Mouse (Mus musculus) lung, embryonic 16.5 days (tissue): ENCODE results near the gene Slc28a1. TPM values are rescaled to one million over a fixed set of nuclear protein-coding genes. Genes with fewer than 3 reads are reported as not detected.
"Not testable (repeated sequence)": the region's sequence is repeated elsewhere in the genome, so short reads cannot be mapped to it uniquely, and the experiment has no call there.

ENCODE experiments used
- ATAC-seq: fragments of 200-750 bp; cut with Nextera tagmentation; 2 replicates; pipeline ENCODE4 v1.8.0; 2017; ENCODE audit warnings: low read depth, mild to moderate bottlenecking, moderate library complexity
- H3K27ac ChIP-seq: fragments of 300-500 bp; sonication (generic); 2 replicates; pipeline ENCODE4 v1.5.1; 2014; ENCODE audit warnings: mild to moderate bottlenecking, control low read depth, low read length
- H3K27me3 ChIP-seq: fragments of 300-500 bp; sonication (generic); 2 replicates; pipeline ENCODE4 v1.6.1; 2014; ENCODE audit warnings: low read depth, low read length, mixed read lengths; ENCODE audit not compliant: control insufficient read depth, insufficient read depth
- H3K36me3 ChIP-seq: fragments of 300-500 bp; sonication (generic); 2 replicates; pipeline ENCODE4 v1.6.1; 2014; ENCODE audit warnings: low read length; ENCODE audit not compliant: control insufficient read depth, insufficient read depth
- H3K4me1 ChIP-seq: fragments of 300-500 bp; sonication (generic); replicated peaks from 2 replicates; pipeline ENCODE4 v1.6.1; 2014; ENCODE audit warnings: low read length, mixed read lengths; ENCODE audit not compliant: control insufficient read depth, insufficient read depth
- H3K4me2 ChIP-seq: fragments of 300-500 bp; sonication (generic); 2 replicates; pipeline ENCODE4 v1.6.1; 2014; ENCODE audit warnings: low read depth, low read length, control low read depth
- H3K4me3 ChIP-seq: fragments of 300-500 bp; sonication (generic); 2 replicates; pipeline ENCODE4 v1.5.1; 2014; ENCODE audit warnings: mild to moderate bottlenecking, low read length, control low read depth
- H3K9ac ChIP-seq: fragments of 300-500 bp; sonication (generic); 2 replicates; pipeline ENCODE4 v1.6.1; 2014; ENCODE audit warnings: low read length, control low read depth
- H3K9me3 ChIP-seq: fragments of 300-500 bp; sonication (generic); 2 replicates; pipeline ENCODE4 v1.6.1; 2016; ENCODE audit warnings: low read length; ENCODE audit not compliant: control insufficient read depth
- WGBS: fragments of 180-500 bp; shearing (Covaris S2); extraction: QIAGEN DNeasy Blood & Tissue Kit; methylation state at CpG from one replicate; pipeline ENCODE4 v1.1.7; 2014; 5-methylcytosine and 5-hydroxymethylcytosine counted together
- polyA plus RNA-seq: library from polyadenylated mRNA; unstranded; fragments of >200 nt; fragmentation: Nextera tagmentation; extraction: Ambion mirVana; gene quantifications from 2 replicates; pipeline ENCODE4 v1.2.1, GENCODE M21; 2015

Slc28a1 gene
- polyA plus RNA-seq, 1 experiment from 2014 or later = not detected

- Histone ChIP-seq H3K36me3 (no peaks in the 10 kb centered on the region), H3K4me3 (no peak overlapping the region), H3K9ac (no peak overlapping the region), H3K4me1 (no peaks in the 10 kb centered on the region), H3K27ac (no peak overlapping the region), H3K4me2 (no peak overlapping the region), H3K9me3 (peaks cover 3% of the 10 kb centered on the region; the same call in 1 of the 2 replicates), H3K27me3 (no peaks in the 10 kb centered on the region)
- WGBS = 93% methylated on average over 10 of the region's 10 CpGs
- ATAC-seq = no peak
These were observed 37.7 kb downstream of the Slc28a1 start for GRCm38 (mm10) chr7:81152306-81152705.

- WGBS = 70% methylated on average over 7 of the region's 7 CpGs
- no peak overlapping the region for H3K9ac ChIP-seq
- no peaks in the 10 kb centered on the region for H3K27me3 ChIP-seq
- no peak overlapping the region for H3K4me2 ChIP-seq
- H3K4me1 ChIP-seq = no peaks in the 10 kb centered on the region
- H3K4me3 ChIP-seq = no peak overlapping the region
- H3K36me3 ChIP-seq = no peaks in the 10 kb centered on the region
- no peak overlapping the region for H3K27ac ChIP-seq
- peaks cover 3% of the 10 kb centered on the region; the same call in 1 of the 2 replicates for H3K9me3 ChIP-seq
- ATAC-seq = no peak
These were observed 38.2 kb downstream of the Slc28a1 start for GRCm38 (mm10) chr7:81152826-81153225.

DNA sequence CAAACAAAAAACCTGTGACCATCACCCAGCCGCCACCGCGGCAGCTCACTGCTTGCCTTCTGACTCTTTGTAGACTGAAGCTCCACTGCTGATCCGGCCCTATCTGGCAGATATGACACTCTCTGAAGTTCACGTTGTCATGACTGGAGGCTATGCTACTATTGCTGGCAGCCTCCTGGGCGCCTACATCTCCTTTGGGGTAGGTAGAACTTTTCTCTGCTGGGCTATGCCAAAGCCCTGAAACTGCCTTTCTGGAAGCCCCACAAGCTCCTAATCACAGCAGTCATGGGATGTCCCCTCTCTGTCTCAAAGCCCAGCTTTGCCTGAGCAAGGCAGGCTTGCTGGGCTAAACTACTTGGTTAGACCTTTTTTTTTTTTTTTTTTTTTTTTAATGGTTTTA, 38.7 kb downstream of the Slc28a1 start:
- no peaks in the 10 kb centered on the region for H3K27me3 ChIP-seq
- no peak overlapping the region for H3K27ac ChIP-seq
- no peak overlapping the region for H3K4me2 ChIP-seq
- WGBS = 75% methylated on average over 6 of the region's 6 CpGs
- no peak overlapping the region for H3K9ac ChIP-seq
- ATAC-seq = no peak
- H3K4me3 ChIP-seq = no peak overlapping the region
- peaks cover 3% of the 10 kb centered on the region; the same call in 1 of the 2 replicates for H3K9me3 ChIP-seq
- H3K36me3 ChIP-seq = no peaks in the 10 kb centered on the region
- no peaks in the 10 kb centered on the region for H3K4me1 ChIP-seq

GRCm38 (mm10) chr7:81154244-81154643, 39.6 kb downstream of the Slc28a1 start:
- not testable (repeated sequence) for H3K36me3 ChIP-seq, ATAC-seq, H3K4me2 ChIP-seq, H3K9me3 ChIP-seq, H3K27me3 ChIP-seq, H3K4me1 ChIP-seq, H3K27ac ChIP-seq, H3K9ac ChIP-seq, H3K4me3 ChIP-seq

DNA sequence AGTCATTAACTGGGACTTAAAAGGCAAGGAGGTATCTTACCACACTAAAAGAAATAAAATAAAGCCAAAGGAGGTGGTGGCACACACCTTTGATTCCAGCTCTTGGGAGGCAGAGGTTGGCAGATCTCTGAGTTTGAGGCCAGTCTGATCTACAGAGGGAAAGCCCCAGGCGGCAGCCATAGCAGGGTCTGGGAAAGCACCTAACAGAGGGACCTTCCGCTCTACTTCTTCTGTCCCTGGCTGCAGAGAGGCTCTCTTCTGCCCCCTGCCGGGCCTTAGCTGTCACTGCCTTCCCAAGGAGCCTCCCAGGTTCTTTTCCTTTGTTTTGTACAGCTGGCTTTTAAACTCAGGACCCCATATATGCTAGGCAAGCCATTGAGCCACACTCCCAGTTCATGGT, 40.4 kb downstream of the Slc28a1 start:
- Histone ChIP-seq H3K4me2 (no peak overlapping the region), H3K9ac (no peak overlapping the region), H3K4me1 (no peaks in the 10 kb centered on the region), H3K4me3 (no peak overlapping the region), H3K36me3 (no peaks in the 10 kb centered on the region), H3K9me3 (peaks cover 3% of the 10 kb centered on the region; the same call in 1 of the 2 replicates), H3K27ac (no peak overlapping the region), H3K27me3 (no peaks in the 10 kb centered on the region)
- peak; percentile 87 for ATAC-seq
- 0% methylated on average over 3 of the region's 3 CpGs for WGBS

DNA sequence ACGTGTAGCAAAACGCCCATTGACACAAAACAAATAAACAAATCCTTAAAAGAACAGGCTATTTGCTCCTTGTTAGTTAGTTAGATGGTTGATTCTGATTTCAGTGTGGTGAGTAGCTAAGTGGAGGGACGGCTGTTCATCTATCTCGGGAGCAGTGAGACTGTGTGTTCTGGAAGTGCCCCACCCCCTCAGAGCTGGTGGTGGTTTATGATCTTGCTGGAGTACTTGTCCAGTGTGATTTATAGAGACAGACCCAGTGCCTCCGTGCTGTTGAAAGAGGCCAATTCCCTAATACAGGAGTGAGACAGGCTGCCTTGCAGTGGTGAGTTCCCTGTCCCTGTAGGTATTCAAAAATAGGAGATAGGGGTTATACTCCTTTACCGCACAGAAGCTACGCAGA, 44.3 kb downstream of the Slc28a1 start:
- H3K9me3 ChIP-seq = no peaks in the 10 kb centered on the region
- H3K4me3 ChIP-seq = no peak overlapping the region
- no peaks in the 10 kb centered on the region for H3K27me3 ChIP-seq
- H3K4me1 ChIP-seq = no peaks in the 10 kb centered on the region
- WGBS = 35% methylated on average over 7 of the region's 7 CpGs
- no peak for ATAC-seq
- no peaks in the 10 kb centered on the region for H3K36me3 ChIP-seq
- H3K4me2 ChIP-seq = no peak overlapping the region
- no peak overlapping the region for H3K9ac ChIP-seq
- H3K27ac ChIP-seq = no peak overlapping the region

DNA sequence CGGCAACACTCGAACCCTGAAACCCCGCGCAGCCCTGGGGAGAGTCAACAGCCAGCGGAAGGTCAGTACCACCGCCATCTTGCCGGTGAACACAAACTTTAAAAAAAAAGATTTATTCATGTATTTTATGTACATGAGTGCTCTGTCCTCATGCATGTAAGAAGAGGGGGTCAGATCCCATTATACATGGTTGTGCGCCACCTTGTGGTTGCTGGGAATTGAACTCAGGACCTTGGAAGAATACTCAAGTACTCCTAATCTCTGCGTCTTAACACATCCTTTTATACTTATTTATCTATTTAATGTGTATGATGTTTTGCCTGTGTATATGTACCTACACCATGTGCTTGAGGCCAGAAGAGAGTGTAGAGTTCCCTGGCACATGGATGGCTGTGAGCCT, 47.1 kb downstream of the Slc28a1 start:
- Histone ChIP-seq H3K9me3 (no peaks in the 10 kb centered on the region), H3K36me3 (no peaks in the 10 kb centered on the region), H3K4me2 (no peak overlapping the region), H3K4me3 (no peak overlapping the region), H3K4me1 (no peaks in the 10 kb centered on the region), H3K27ac (no peak overlapping the region), H3K27me3 (no peaks in the 10 kb centered on the region), H3K9ac (no peak overlapping the region)
- no peak; the same call in 1 of the 2 replicates for ATAC-seq
- WGBS = 70% methylated on average over 9 of the region's 9 CpGs

DNA sequence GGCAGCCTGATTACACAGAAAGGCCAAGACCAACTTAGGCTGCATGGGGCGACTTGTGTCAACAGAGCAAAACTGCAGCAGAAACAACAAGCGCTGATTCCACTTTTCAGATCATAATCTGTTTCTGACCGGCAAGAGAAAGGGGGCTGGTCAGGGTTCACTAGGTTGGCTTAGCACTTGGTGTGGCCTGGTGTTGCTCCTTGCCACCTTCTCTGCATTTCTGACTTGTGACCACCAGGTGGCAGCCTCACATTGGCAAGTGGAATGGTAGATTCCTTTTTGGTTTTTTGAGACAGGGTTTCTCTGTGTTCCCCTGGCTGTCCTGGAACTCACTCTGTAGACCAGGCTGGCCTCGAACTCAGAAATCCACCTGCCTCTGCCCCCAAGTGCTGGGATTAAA, 47.7 kb downstream of the Slc28a1 start:
- peak; percentile 64; the same call in 1 of the 2 replicates for ATAC-seq
- H3K9me3 ChIP-seq = no peaks in the 10 kb centered on the region
- H3K27me3 ChIP-seq = no peaks in the 10 kb centered on the region
- WGBS = 23% methylated on average over 4 of the region's 4 CpGs
- no peaks in the 10 kb centered on the region for H3K36me3 ChIP-seq
- no peak overlapping the region; the same call in 1 of the 2 replicates for H3K9ac ChIP-seq
- H3K4me2 ChIP-seq = no peak overlapping the region
- H3K4me3 ChIP-seq = no peak overlapping the region
- H3K4me1 ChIP-seq = no peaks in the 10 kb centered on the region
- H3K27ac ChIP-seq = no peak overlapping the region

GRCm38 (mm10) chr7:81164411-81164810, 49.8 kb downstream of the Slc28a1 start:
- H3K9ac ChIP-seq = no peak overlapping the region
- H3K27ac ChIP-seq = no peak overlapping the region
- no peaks in the 10 kb centered on the region for H3K36me3 ChIP-seq
- ATAC-seq = no peak
- no peak overlapping the region for H3K4me2 ChIP-seq
- H3K4me3 ChIP-seq = no peak overlapping the region
- 72% methylated on average over 7 of the region's 7 CpGs for WGBS
- no peaks in the 10 kb centered on the region for H3K4me1 ChIP-seq
- no peaks in the 10 kb centered on the region for H3K9me3 ChIP-seq
- no peaks in the 10 kb centered on the region for H3K27me3 ChIP-seq

DNA sequence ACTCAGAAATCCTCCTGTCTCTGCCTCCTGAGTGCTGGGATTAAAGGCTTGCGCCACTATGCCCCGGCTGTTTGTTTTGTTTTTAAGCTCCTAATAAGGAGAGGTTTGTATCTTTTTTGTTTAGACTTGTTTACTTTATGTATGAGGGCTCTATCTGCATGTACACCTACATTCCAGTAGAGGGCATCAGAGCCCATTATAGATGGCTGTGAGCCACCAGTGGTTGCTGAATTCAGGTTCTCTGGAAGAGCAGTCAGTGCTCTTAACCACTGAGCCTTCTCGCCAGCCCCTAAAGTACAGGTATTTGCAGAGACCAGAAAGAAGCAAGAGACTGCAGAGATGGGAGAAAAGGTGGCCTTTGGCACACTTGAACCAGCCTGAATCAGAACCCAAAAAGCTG, 52.5 kb downstream of the Slc28a1 start:
- 0 out of 2 replicates have a peak, but pooled peaks have one; percentile 54 for ATAC-seq
- Histone ChIP-seq H3K9me3 (no peaks in the 10 kb centered on the region), H3K4me1 (no peaks in the 10 kb centered on the region), H3K4me2 (no peak overlapping the region), H3K4me3 (no peak overlapping the region), H3K9ac (no peak overlapping the region), H3K27me3 (no peaks in the 10 kb centered on the region), H3K27ac (no peak overlapping the region), H3K36me3 (no peaks in the 10 kb centered on the region)
- 19% methylated on average over 3 of the region's 3 CpGs for WGBS
